Mouse (Mus musculus) kidney, embryonic 15.5 days (tissue): Measurements from ENCODE around the gene Olfr70. TPM values are rescaled to one million over a fixed set of nuclear protein-coding genes. Genes with fewer than 3 reads are reported as not detected.

Source experiments
- ATAC-seq: fragments of 200-750 bp; cut with Nextera tagmentation; replicated peaks from 2 replicates; pipeline ENCODE4 v1.8.0; 2017; ENCODE audit warnings: moderate TSS enrichment; ENCODE audit not compliant: low FRiP score
- H3K27ac ChIP-seq: fragments of 300-500 bp; sonication (generic); 2 replicates; pipeline ENCODE4 v1.5.1; 2015; ENCODE audit warnings: mild to moderate bottlenecking, inconsistent platforms
- H3K27me3 ChIP-seq: fragments of 300-500 bp; sonication (generic); 2 replicates; pipeline ENCODE4 v1.6.1; 2015; ENCODE audit warnings: inconsistent platforms
- H3K36me3 ChIP-seq: fragments of 300-500 bp; sonication (generic); 2 replicates; pipeline ENCODE4 v1.6.1; 2015; ENCODE audit warnings: inconsistent platforms
- H3K4me1 ChIP-seq: fragments of 300-500 bp; sonication (generic); 2 replicates; pipeline ENCODE4 v1.6.1; 2015; ENCODE audit warnings: inconsistent platforms
- H3K4me2 ChIP-seq: fragments of 300-500 bp; sonication (generic); 2 replicates; pipeline ENCODE4 v1.6.1; 2015; ENCODE audit warnings: moderate library complexity, mild to moderate bottlenecking, inconsistent platforms
- H3K4me3 ChIP-seq: fragments of 300-500 bp; sonication (generic); replicated peaks from 2 replicates; pipeline ENCODE4 v1.5.1; 2015; ENCODE audit warnings: mild to moderate bottlenecking, inconsistent platforms
- H3K9ac ChIP-seq: fragments of 300-500 bp; sonication (generic); 2 replicates; pipeline ENCODE4 v1.6.1; 2015; ENCODE audit warnings: mild to moderate bottlenecking, inconsistent platforms
- H3K9me3 ChIP-seq: fragments of 300-500 bp; sonication (generic); replicated peaks from 2 replicates; pipeline ENCODE4 v1.6.1; 2016; ENCODE audit warnings: inconsistent platforms
- WGBS: fragments of 180-500 bp; shearing (Covaris S2); methylation state at CpG from one replicate; pipeline ENCODE4 v1.1.7; 2015; ENCODE audit warnings: mixed read lengths; 5-methylcytosine and 5-hydroxymethylcytosine counted together
- polyA plus RNA-seq: library from polyadenylated mRNA; unstranded; fragments of >200 nt; fragmentation: Nextera tagmentation; extraction: Ambion mirVana; gene quantifications from 2 replicates; pipeline ENCODE4 v1.2.1, GENCODE M21; 2015

Olfr70 gene
- polyA plus RNA-seq, 1 experiment from 2014 or later: not detected

DNA sequence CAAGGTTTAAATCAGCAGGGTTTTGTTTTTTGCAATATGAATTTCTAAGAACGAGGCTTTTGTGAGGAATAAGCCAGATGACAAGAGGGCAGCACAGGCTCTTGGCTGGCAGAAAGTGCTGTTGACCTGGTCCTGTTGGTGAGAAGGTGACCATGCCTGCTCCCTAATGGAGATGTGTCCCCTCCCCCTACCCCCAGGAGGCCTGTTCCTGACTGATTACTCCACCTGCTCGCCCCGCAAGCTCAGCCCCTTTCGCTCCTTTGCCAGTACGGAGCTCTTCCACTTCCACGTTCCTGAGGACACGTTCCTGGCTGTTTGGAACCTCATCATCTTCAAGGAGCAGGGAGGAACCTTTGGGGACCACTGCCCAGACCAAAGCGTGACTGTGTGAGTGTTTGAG lies 26.9 kb downstream of the Olfr70 start:
- 0 out of 2 replicates have a peak, but pooled peaks cover 12% of the 10 kb centered on the region for H3K36me3 ChIP-seq
- no peaks in the 10 kb centered on the region for H3K9me3 ChIP-seq
- no peak overlapping the region for H3K27ac ChIP-seq
- no peak for ATAC-seq
- 82% methylated on average over 8 of the region's 8 CpGs for WGBS
- peaks cover 17% of the 10 kb centered on the region for H3K4me1 ChIP-seq
- no peak overlapping the region for H3K9ac ChIP-seq
- no peaks in the 10 kb centered on the region for H3K27me3 ChIP-seq
- H3K4me3 ChIP-seq: no peak overlapping the region
- no peak overlapping the region for H3K4me2 ChIP-seq

- WGBS: 11% methylated on average over 2 of the region's 2 CpGs
- no peak for ATAC-seq
- Histone ChIP-seq H3K36me3 (0 out of 2 replicates have a peak, but pooled peaks cover 12% of the 10 kb centered on the region), H3K27ac (no peak overlapping the region), H3K4me3 (no peak overlapping the region), H3K9ac (no peak overlapping the region), H3K9me3 (no peaks in the 10 kb centered on the region), H3K4me1 (peaks cover 21% of the 10 kb centered on the region), H3K27me3 (peaks cover 8% of the 10 kb centered on the region; the same call in 1 of the 2 replicates), H3K4me2 (no peak overlapping the region)
Measured at GRCm38 (mm10) chr4:43672070-43672469, 28.5 kb downstream of the Olfr70 start.

- Histone ChIP-seq H3K36me3 (0 out of 2 replicates have a peak, but pooled peaks cover 4% of the 10 kb centered on the region), H3K4me1 (peaks cover 21% of the 10 kb centered on the region), H3K27ac (peak overlapping the region; percentile 68), H3K9ac (peak overlapping the region; percentile 78), H3K4me2 (peak overlapping the region; percentile 82), H3K9me3 (no peaks in the 10 kb centered on the region), H3K4me3 (peak overlapping the region; percentile 75), H3K27me3 (peaks cover 25% of the 10 kb centered on the region)
- WGBS: under 1% methylated on average over 22 of the region's 25 CpGs
- ATAC-seq: peak; percentile 89
Measured at GRCm38 (mm10) chr4:43669428-43669794, 31.2 kb downstream of the Olfr70 start.

DNA sequence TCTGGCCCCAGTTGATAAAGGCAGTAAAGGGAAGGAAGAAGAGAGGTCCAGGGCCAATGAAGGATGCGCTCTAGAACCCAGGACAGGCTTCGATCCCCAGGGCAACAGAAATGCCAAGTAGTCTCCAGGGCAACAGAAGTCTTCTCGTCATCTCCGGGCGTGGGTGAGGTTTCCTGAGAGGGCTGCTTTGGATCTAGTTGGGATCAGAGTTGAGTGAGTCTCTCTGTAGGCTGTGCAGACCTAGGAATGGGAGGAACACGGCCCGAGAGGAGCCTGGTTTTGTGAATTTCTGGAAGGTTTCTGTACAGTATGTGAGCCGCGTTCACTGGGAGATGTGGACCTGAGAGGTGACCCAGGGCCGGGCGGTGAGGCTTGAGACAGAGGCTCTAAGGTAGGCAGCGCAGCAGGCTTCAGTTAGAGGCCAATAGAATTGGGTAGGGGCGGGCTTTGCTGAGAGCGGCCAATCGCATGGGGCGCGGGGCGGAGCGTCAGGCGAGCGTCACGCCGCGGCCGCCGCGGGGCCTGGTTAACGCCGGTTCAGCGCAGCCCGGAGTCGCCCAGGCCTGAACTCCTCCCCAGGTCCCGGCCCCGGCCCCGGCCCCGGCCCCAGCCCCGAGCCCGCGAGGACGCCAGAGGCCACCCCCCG lies 31.7 kb downstream of the Olfr70 start, which contains the start of the genes Tmem8b and Fam221b:
Gene Tmem8b, plus strand, starts transcription at position 190 of the 646 bp plus-strand sequence.
Gene Fam221b, minus strand, starts transcription at position 364 of the 646 bp plus-strand sequence.
- WGBS: 2% methylated on average over 38 of the region's 41 CpGs
- H3K4me2 ChIP-seq: peak within 1 kb of the TSS; percentile 82
- peak within 1 kb of the TSS; percentile 78 for H3K9ac ChIP-seq
- H3K9me3 ChIP-seq: no peaks in the 10 kb centered on the region
- peaks cover 21% of the 10 kb centered on the region for H3K4me1 ChIP-seq
- H3K36me3 ChIP-seq: no peaks in the 10 kb centered on the region
- H3K27me3 ChIP-seq: peaks cover 27% of the 10 kb centered on the region
- H3K4me3 ChIP-seq: peak within 1 kb of the TSS; percentile 75
- peak; percentile 94 for ATAC-seq
- peak within 1 kb of the TSS; percentile 68 for H3K27ac ChIP-seq

- 24% methylated on average over 4 of the region's 4 CpGs for WGBS
- no peak overlapping the region for H3K9ac ChIP-seq
- no peak overlapping the region for H3K27ac ChIP-seq
- peaks cover 17% of the 10 kb centered on the region for H3K4me1 ChIP-seq
- H3K36me3 ChIP-seq: no peaks in the 10 kb centered on the region
- no peak for ATAC-seq
- H3K27me3 ChIP-seq: peaks cover 50% of the 10 kb centered on the region
- H3K9me3 ChIP-seq: no peaks in the 10 kb centered on the region
- no peak overlapping the region for H3K4me2 ChIP-seq
- no peak overlapping the region for H3K4me3 ChIP-seq
Measured at GRCm38 (mm10) chr4:43666412-43666811, 34.2 kb downstream of the Olfr70 start.

GRCm38 (mm10) chr4:43657146-43657545 lies 43.5 kb downstream of the Olfr70 start:
- H3K9me3 ChIP-seq: no peaks in the 10 kb centered on the region
- peaks cover 23% of the 10 kb centered on the region for H3K27me3 ChIP-seq
- peaks cover 23% of the 10 kb centered on the region for H3K4me1 ChIP-seq
- H3K9ac ChIP-seq: no peak overlapping the region
- peak overlapping the region; percentile 77 for H3K4me3 ChIP-seq
- WGBS: 59% methylated on average over 4 of the region's 4 CpGs
- no peak for ATAC-seq
- H3K36me3 ChIP-seq: no peaks in the 10 kb centered on the region
- no peak overlapping the region for H3K27ac ChIP-seq
- H3K4me2 ChIP-seq: peak overlapping the region; percentile 73

- H3K9me3 ChIP-seq: no peaks in the 10 kb centered on the region
- peak within 1 kb of the TSS; percentile 87 for H3K9ac ChIP-seq
- peak within 1 kb of the TSS; percentile 96 for H3K27ac ChIP-seq
- 2% methylated on average over 34 of the region's 34 CpGs for WGBS
- H3K4me1 ChIP-seq: peaks cover 23% of the 10 kb centered on the region
- H3K4me2 ChIP-seq: peak within 1 kb of the TSS; percentile 73
- H3K27me3 ChIP-seq: peaks cover 17% of the 10 kb centered on the region
- H3K4me3 ChIP-seq: peak within 1 kb of the TSS; percentile 77
- ATAC-seq: peak; percentile 97
- H3K36me3 ChIP-seq: no peaks in the 10 kb centered on the region
Measured at GRCm38 (mm10) chr4:43656339-43657109, 44.1 kb downstream of the Olfr70 start, which contains the start of gene Hint2. Gene Hint2, minus strand, starts transcription at chr4:43656466.

GRCm38 (mm10) chr4:43655656-43656338 lies 44.8 kb downstream of the Olfr70 start:
- Histone ChIP-seq H3K9ac (peak overlapping the region; percentile 87), H3K4me1 (peaks cover 23% of the 10 kb centered on the region), H3K4me2 (peak overlapping the region; percentile 73), H3K27me3 (peaks cover 10% of the 10 kb centered on the region; the same call in 1 of the 2 replicates), H3K9me3 (no peaks in the 10 kb centered on the region), H3K36me3 (peaks cover under 1% of the 10 kb centered on the region; the same call in 1 of the 2 replicates), H3K27ac (peak overlapping the region; percentile 96), H3K4me3 (peak overlapping the region; percentile 77)
- ATAC-seq: peak; percentile 47
- WGBS: 5% methylated on average over 34 of the region's 34 CpGs

- Histone ChIP-seq H3K4me2 (peak within 1 kb of the TSS; percentile 43), H3K27me3 (no peaks in the 10 kb centered on the region), H3K9me3 (peaks cover 4% of the 10 kb centered on the region; the same call in 1 of the 2 replicates), H3K27ac (no peak within 1 kb of the TSS), H3K9ac (no peak within 1 kb of the TSS), H3K4me3 (peak within 1 kb of the TSS; percentile 14), H3K36me3 (peaks cover 15% of the 10 kb centered on the region), H3K4me1 (peaks cover 23% of the 10 kb centered on the region)
- ATAC-seq: no peak
- 19% methylated on average over 24 of the region's 24 CpGs for WGBS
Measured at GRCm38 (mm10) chr4:43653161-43654015, 47.2 kb downstream of the Olfr70 start, which contains the start of gene Spag8. Gene Spag8, minus strand, starts transcription at chr4:43653594.

GRCm38 (mm10) chr4:43652726-43653125 lies 47.9 kb downstream of the Olfr70 start:
- Histone ChIP-seq H3K36me3 (peaks cover 15% of the 10 kb centered on the region), H3K9me3 (peaks cover 4% of the 10 kb centered on the region; the same call in 1 of the 2 replicates), H3K4me2 (no peak overlapping the region), H3K4me3 (0 out of 2 replicates have a peak overlapping the region, but pooled peaks have one; percentile 14), H3K4me1 (peaks cover 23% of the 10 kb centered on the region), H3K27ac (no peak overlapping the region), H3K9ac (no peak overlapping the region), H3K27me3 (no peaks in the 10 kb centered on the region)
- 82% methylated on average over 4 of the region's 4 CpGs for WGBS
- no peak for ATAC-seq

DNA sequence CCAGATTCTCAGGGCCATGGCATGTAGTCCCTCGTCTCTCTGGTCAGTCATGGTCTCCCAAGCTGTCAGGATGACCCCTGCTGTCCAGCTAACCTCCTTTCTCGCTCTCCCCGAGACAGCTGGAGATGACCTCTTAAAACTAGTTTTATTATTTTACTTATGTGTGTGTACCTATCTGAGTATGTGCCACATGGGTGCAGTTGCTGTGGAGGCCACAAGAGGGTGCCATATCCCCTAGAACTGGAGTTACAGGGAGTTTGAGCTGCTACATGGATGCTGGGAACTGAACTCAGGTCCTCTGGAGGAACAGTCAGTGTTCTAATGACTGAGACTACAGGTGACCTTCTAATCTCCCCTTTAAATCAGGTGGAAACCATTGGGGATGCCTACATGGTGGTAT lies 50.8 kb downstream of the Olfr70 start:
- ATAC-seq: no peak
- H3K4me2 ChIP-seq: no peak overlapping the region
- 96% methylated on average over 3 of the region's 3 CpGs for whole genome bisulfite sequencing
- H3K36me3 ChIP-seq: peaks cover 15% of the 10 kb centered on the region
- H3K27ac ChIP-seq: no peak overlapping the region
- no peaks in the 10 kb centered on the region for H3K27me3 ChIP-seq
- no peak overlapping the region for H3K4me3 ChIP-seq
- H3K9ac ChIP-seq: no peak overlapping the region
- peaks cover 9% of the 10 kb centered on the region for H3K4me1 ChIP-seq
- H3K9me3 ChIP-seq: peaks cover 4% of the 10 kb centered on the region; the same call in 1 of the 2 replicates
